Mouse (Mus musculus): ENCODE measurements around the gene Ap3b1.

GRCm38 (mm10) chr13:94388566-94388965 is 29.8 kb downstream of the Ap3b1 start:
- TF ChIP-seq POLR2A (IDR thresholded peaks at IDR 0.05; ENCODE audit: borderline replicate concordance, extremely low read depth, insufficient read depth, insufficient read length, poor library complexity, severe bottlenecking): no peak
- no peak for TF ChIP-seq CTCF (IDR thresholded peaks at IDR 0.05; ENCODE audit: borderline replicate concordance, extremely low read depth, insufficient read depth, insufficient read length)
